Mouse (Mus musculus) stomach, embryonic 15.5 days (tissue): ENCODE results near the gene Ltbp1. TPM values are rescaled to one million over a fixed set of nuclear protein-coding genes. Genes with fewer than 3 reads are reported as not detected.

Experiments used
- ATAC-seq: fragments of 200-750 bp; cut with Nextera tagmentation; 2 replicates; pipeline ENCODE4 v1.8.0; 2017; ENCODE audit warnings: low read depth, moderate number of reproducible peaks, moderate TSS enrichment; ENCODE audit not compliant: insufficient read depth, low FRiP score
- H3K27ac ChIP-seq: fragments of 300-500 bp; sonication (generic); 2 replicates; pipeline ENCODE4 v1.5.1; 2015; ENCODE audit warnings: mild to moderate bottlenecking, inconsistent platforms
- H3K27me3 ChIP-seq: fragments of 300-500 bp; sonication (generic); replicated peaks from 2 replicates; pipeline ENCODE4 v1.6.1; 2015; ENCODE audit warnings: inconsistent platforms
- H3K36me3 ChIP-seq: fragments of 300-500 bp; sonication (generic); 2 replicates; pipeline ENCODE4 v1.6.1; 2015; ENCODE audit warnings: inconsistent platforms
- H3K4me1 ChIP-seq: fragments of 300-500 bp; sonication (generic); 2 replicates; pipeline ENCODE4 v1.6.1; 2015; ENCODE audit warnings: inconsistent platforms
- H3K4me2 ChIP-seq: fragments of 300-500 bp; sonication (generic); 2 replicates; pipeline ENCODE4 v1.6.1; 2015; ENCODE audit warnings: mild to moderate bottlenecking, inconsistent platforms
- H3K4me3 ChIP-seq: fragments of 300-500 bp; sonication (generic); replicated peaks from 2 replicates; pipeline ENCODE4 v1.5.1; 2015; ENCODE audit warnings: inconsistent platforms
- H3K9ac ChIP-seq: fragments of 300-500 bp; sonication (generic); 2 replicates; pipeline ENCODE4 v1.6.1; 2015; ENCODE audit warnings: inconsistent platforms
- H3K9me3 ChIP-seq: fragments of 300-500 bp; sonication (generic); 2 replicates; pipeline ENCODE4 v1.6.1; 2016; ENCODE audit warnings: inconsistent platforms
- WGBS: fragments of 180-500 bp; shearing (Covaris S2); methylation state at CpG from one replicate; pipeline ENCODE4 v1.1.7; 2015; 5-methylcytosine and 5-hydroxymethylcytosine counted together
- polyA plus RNA-seq: library from polyadenylated mRNA; unstranded; fragments of >200 nt; fragmentation: Nextera tagmentation; extraction: Ambion mirVana; gene quantifications from 2 replicates; pipeline ENCODE4 v1.2.1, GENCODE M21; 2015

Gene Ltbp1
- polyA plus RNA-seq, 1 experiment from 2014 or later: 26.1 TPM

GRCm38 (mm10) chr17:75360111-75360510, 354.7 kb downstream of the Ltbp1 start:
- ATAC-seq: no peak
- Histone ChIP-seq H3K9ac (no peak overlapping the region), H3K4me1 (no peaks in the 10 kb centered on the region), H3K4me2 (no peak overlapping the region), H3K4me3 (no peak overlapping the region), H3K27me3 (no peaks in the 10 kb centered on the region), H3K36me3 (0 out of 2 replicates have a peak, but pooled peaks cover 3% of the 10 kb centered on the region), H3K9me3 (no peaks in the 10 kb centered on the region), H3K27ac (no peak overlapping the region)
- 90% methylated on average over 7 of the region's 7 CpGs for WGBS

DNA sequence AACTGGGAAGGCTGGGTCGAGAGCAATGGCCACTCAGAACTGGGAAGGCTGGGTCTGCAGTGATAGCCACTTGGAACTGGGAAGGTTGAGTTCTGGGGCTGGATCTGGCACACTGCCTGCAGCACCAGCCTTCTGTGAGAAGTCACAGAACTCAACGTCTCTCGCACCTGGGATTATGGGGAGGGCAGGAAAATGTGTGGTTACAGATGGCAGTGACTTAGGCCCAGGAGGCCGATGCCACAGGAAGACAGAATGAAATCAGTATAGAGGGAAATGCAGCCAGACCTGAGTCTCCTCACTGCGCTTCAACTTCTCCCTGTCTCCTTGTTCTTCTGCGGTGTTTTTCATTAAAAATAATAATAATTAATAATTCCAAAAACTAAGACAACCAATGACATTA, 361.0 kb downstream of the Ltbp1 start:
- Histone ChIP-seq H3K36me3 (0 out of 2 replicates have a peak, but pooled peaks cover 3% of the 10 kb centered on the region), H3K27me3 (no peaks in the 10 kb centered on the region), H3K9ac (no peak overlapping the region), H3K4me1 (no peaks in the 10 kb centered on the region), H3K9me3 (no peaks in the 10 kb centered on the region), H3K4me3 (no peak overlapping the region), H3K27ac (no peak overlapping the region), H3K4me2 (no peak overlapping the region)
- no peak for ATAC-seq
- WGBS: 92% methylated on average over 6 of the region's 6 CpGs

DNA sequence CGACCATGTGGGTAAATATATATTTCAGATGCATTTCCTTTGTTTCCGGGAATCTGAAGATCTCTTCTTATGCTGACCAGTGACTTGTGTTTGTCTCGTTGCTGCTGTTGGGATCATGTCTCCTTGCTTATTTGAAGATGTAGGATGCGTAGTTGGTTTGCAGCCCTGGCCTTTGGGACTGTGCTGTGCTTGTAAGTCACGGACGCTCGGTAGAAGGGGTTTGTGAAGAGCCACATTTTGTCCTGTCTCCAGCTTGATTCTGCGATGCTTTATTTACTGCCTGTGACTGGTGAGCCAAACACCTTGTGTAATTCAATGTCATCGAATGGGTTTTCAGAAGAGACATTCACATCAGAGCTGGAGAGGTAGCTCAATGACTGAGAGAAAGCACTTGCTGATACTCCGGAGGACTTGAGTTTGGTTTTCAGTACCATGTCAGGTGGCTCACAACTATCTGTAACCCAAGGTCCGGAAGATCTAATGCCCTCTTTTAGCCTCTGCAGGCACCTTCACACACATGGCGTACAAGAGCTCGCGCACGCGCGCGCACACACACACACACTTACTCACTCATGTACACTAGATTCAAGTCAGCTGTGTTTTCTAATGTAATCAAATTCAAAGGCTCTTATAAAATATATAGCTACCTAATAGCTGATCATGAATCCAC, 362.3 kb downstream of the Ltbp1 start:
- no peak for ATAC-seq
- WGBS: 94% methylated on average over 18 of the region's 18 CpGs
- H3K4me2 ChIP-seq: no peak overlapping the region

GRCm38 (mm10) chr17:75368580-75368979, 363.2 kb downstream of the Ltbp1 start:
- H3K9me3 ChIP-seq: no peaks in the 10 kb centered on the region
- 0 out of 2 replicates have a peak, but pooled peaks cover 3% of the 10 kb centered on the region for H3K36me3 ChIP-seq
- no peak overlapping the region for H3K4me3 ChIP-seq
- H3K9ac ChIP-seq: no peak overlapping the region
- no peak overlapping the region for H3K27ac ChIP-seq
- no peaks in the 10 kb centered on the region for H3K27me3 ChIP-seq
- H3K4me1 ChIP-seq: no peaks in the 10 kb centered on the region
- WGBS: 59% methylated on average over 5 of the region's 5 CpGs
- no peak overlapping the region for H3K4me2 ChIP-seq
- no peak for ATAC-seq

More for the DNA sequence above, 362.3 kb downstream of the Ltbp1 start:
- no peaks in the 10 kb centered on the region for H3K9me3 ChIP-seq
- H3K36me3 ChIP-seq: 0 out of 2 replicates have a peak, but pooled peaks cover 3% of the 10 kb centered on the region
- no peak overlapping the region for H3K4me3 ChIP-seq
- H3K4me1 ChIP-seq: no peaks in the 10 kb centered on the region
- H3K27me3 ChIP-seq: no peaks in the 10 kb centered on the region
- no peak overlapping the region for H3K27ac ChIP-seq
- no peak overlapping the region for H3K9ac ChIP-seq

GRCm38 (mm10) chr17:75369351-75369750, 364.0 kb downstream of the Ltbp1 start:
- Histone ChIP-seq H3K4me1 (no peaks in the 10 kb centered on the region), H3K27ac (no peak overlapping the region), H3K36me3 (no peaks in the 10 kb centered on the region), H3K9ac (no peak overlapping the region), H3K27me3 (no peaks in the 10 kb centered on the region), H3K9me3 (no peaks in the 10 kb centered on the region), H3K4me3 (no peak overlapping the region), H3K4me2 (no peak overlapping the region)
- 57% methylated on average over 7 of the region's 7 CpGs for whole genome bisulfite sequencing
- no peak for ATAC-seq

GRCm38 (mm10) chr17:75370120-75370519, 364.8 kb downstream of the Ltbp1 start:
- no peaks in the 10 kb centered on the region for H3K36me3 ChIP-seq
- no peak overlapping the region for H3K4me2 ChIP-seq
- no peaks in the 10 kb centered on the region for H3K9me3 ChIP-seq
- H3K4me1 ChIP-seq: no peaks in the 10 kb centered on the region
- ATAC-seq: no peak
- H3K9ac ChIP-seq: no peak overlapping the region
- H3K27me3 ChIP-seq: no peaks in the 10 kb centered on the region
- WGBS: 89% methylated on average over 4 of the region's 4 CpGs
- H3K27ac ChIP-seq: no peak overlapping the region
- H3K4me3 ChIP-seq: no peak overlapping the region

DNA sequence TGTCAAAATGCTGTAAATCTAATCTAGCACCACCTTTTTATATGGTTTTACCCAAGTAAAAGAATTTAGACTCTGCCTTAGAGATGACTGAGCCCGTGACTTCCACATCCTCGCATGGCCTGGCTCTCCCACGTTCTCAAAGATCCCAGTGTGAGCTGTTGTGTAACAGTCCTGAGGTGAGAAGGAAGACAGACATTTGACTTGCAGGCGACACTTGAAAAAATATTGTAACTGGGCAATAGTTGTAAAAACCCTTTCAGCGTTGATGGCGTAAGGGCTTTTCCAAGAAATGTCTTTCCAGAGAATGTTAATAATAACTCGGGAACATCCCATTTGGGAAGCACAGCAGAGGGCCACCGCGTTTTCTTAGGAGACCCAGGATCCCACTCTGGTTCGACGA, 366.3 kb downstream of the Ltbp1 start:
- Histone ChIP-seq H3K27me3 (no peaks in the 10 kb centered on the region), H3K9me3 (no peaks in the 10 kb centered on the region), H3K4me3 (no peak overlapping the region), H3K4me1 (no peaks in the 10 kb centered on the region), H3K36me3 (no peaks in the 10 kb centered on the region), H3K27ac (no peak overlapping the region), H3K4me2 (no peak overlapping the region), H3K9ac (no peak overlapping the region)
- ATAC-seq: no peak
- WGBS: 89% methylated on average over 11 of the region's 11 CpGs

DNA sequence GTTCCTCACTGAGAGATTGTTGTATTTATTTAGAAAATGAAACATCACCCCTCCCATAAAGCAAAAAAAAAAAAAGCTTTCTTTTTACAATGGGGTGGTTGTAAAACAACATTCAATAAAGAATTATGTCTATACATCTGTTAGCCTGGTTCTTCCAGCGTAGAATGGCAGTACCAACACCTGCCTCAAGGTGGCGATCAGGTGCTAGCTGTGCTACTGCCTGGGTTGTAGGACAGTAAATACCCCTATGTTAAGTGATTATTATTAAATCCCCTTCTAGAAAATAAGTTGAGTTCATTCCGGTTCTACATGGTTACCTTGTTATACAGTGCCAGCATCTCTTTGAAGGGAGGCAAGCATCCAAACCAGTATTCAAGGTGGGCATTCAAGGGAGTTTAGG, 367.0 kb downstream of the Ltbp1 start:
- Histone ChIP-seq H3K27ac (no peak overlapping the region), H3K4me3 (no peak overlapping the region), H3K9me3 (no peaks in the 10 kb centered on the region), H3K27me3 (no peaks in the 10 kb centered on the region), H3K4me2 (no peak overlapping the region), H3K9ac (no peak overlapping the region), H3K36me3 (no peaks in the 10 kb centered on the region), H3K4me1 (no peaks in the 10 kb centered on the region)
- 58% methylated on average over 3 of the region's 3 CpGs for WGBS
- no peak for ATAC-seq

DNA sequence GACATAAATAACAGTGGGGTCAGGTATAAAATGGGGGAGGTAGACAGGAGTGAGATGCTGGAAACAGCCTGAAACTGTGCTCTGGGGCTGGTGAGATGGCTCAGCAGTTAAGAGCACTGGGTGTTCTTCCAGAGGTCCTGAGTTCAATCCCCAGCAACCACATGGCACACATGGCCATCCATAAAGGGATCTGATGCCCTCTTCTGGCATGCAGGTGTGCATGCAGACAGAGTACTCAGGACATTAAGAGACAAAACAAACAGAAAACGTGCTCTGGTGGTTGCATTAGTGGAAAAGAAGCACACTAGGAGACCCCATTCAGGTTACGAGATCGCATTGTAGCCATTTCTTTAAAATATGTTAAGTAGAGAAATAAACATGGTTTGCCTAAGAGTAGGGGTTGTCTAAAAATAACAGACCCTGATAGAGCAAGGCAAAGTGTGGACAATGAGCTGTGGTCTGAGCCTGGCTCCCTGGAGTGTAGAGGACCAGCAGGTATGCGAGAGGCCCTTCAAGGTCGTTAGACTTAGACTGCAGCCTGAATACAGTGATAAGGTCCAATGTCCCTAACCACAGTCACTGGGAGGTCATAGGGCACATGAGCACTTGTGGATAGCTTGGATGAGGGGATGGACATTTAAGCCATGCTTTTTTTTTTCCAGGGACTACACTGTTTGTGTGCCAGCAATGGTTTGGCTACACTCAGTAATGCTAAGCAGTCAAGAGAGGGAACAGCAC, 369.1 kb downstream of the Ltbp1 start:
- no peak for ATAC-seq
- no peaks in the 10 kb centered on the region for H3K36me3 ChIP-seq
- H3K4me3 ChIP-seq: no peak overlapping the region
- H3K9me3 ChIP-seq: no peaks in the 10 kb centered on the region
- no peak overlapping the region for H3K27ac ChIP-seq
- no peak overlapping the region for H3K9ac ChIP-seq
- no peaks in the 10 kb centered on the region for H3K27me3 ChIP-seq
- 64% methylated on average over 5 of the region's 5 CpGs for WGBS
- H3K4me2 ChIP-seq: no peak overlapping the region
- H3K4me1 ChIP-seq: no peaks in the 10 kb centered on the region

DNA sequence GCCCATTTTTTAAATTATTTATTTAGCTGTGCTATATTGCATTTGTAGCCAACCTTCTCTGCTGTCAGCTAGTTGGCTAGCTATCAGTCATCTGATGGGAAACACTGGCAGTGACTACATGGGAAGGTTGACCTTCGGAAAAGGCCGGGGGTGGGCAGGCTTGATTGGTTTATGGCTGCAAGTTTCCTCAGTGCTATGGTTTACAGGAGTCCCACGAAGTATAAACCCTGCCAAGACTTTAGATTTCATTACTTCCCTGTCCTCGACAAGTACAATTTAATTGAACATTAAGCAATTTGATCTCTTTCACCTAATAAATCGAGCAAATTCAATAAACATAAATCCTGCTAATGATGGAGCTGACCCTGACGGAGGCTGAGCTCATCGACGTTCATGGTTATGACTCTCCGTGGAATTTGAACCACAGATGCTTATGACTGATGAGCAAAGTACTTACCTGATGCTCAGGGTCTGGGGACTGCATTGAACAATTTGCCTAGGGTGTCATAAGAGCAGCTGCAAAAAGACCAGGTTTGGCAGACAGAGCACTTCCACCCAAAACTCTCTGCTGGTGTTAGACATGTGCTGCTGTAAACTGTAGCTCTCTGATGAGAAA, 373.0 kb downstream of the Ltbp1 start:
- Histone ChIP-seq H3K9ac (no peak overlapping the region), H3K36me3 (no peaks in the 10 kb centered on the region), H3K4me1 (no peaks in the 10 kb centered on the region), H3K4me2 (no peak overlapping the region), H3K27ac (no peak overlapping the region), H3K27me3 (no peaks in the 10 kb centered on the region), H3K4me3 (no peak overlapping the region), H3K9me3 (no peaks in the 10 kb centered on the region)
- no peak for ATAC-seq
- 68% methylated on average over 9 of the region's 9 CpGs for WGBS

DNA sequence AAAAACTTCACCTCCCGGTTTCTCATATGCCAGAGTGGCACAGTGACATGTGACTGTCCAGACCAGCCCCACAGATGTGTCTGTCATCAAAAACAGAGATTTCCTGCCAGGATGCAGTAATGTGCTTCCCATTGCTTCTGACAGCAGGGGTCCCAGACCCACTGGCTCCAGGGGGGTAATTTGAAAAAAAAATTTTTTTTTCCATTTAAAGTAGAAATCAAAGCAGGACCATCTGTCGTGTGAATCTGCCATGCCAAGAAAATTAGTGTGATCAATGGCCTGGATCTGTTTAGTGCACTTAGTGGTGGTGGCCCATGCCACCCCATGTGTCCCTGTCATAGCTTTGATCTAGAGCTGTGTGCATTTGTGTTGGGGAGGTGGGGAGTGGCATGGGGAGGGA, 374.8 kb downstream of the Ltbp1 start:
- Histone ChIP-seq H3K9ac (no peak overlapping the region), H3K4me1 (no peaks in the 10 kb centered on the region), H3K4me2 (no peak overlapping the region), H3K36me3 (no peaks in the 10 kb centered on the region), H3K4me3 (no peak overlapping the region), H3K27me3 (no peaks in the 10 kb centered on the region), H3K27ac (no peak overlapping the region), H3K9me3 (no peaks in the 10 kb centered on the region)
- no peak for ATAC-seq
- WGBS: 29% methylated on average over 2 of the region's 2 CpGs

DNA sequence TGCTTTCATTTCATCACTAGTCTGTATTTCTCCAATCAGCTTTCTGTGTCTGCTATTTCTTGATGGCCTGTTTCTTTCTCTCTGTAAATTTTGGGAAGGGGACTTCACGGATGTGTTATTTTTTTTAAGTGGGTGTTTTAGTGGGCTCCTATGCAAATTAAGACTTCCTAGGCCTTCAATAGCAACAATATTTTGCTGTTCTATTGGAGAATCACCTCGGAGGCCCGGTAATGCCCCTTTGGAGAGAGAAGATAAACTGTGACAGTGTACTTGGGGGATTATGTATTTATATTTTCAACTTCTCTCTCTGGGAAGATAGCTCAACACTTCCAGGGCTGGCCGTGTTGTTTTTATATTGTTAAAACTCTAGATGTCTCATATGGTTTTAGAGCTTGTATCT, 383.0 kb downstream of the Ltbp1 start:
- Histone ChIP-seq H3K36me3 (peaks cover 3% of the 10 kb centered on the region; the same call in 1 of the 2 replicates), H3K9me3 (no peaks in the 10 kb centered on the region), H3K4me1 (no peaks in the 10 kb centered on the region), H3K4me2 (no peak overlapping the region), H3K4me3 (no peak overlapping the region), H3K27me3 (no peaks in the 10 kb centered on the region), H3K9ac (no peak overlapping the region), H3K27ac (no peak overlapping the region)
- 53% methylated on average over 4 of the region's 4 CpGs for WGBS
- ATAC-seq: no peak
